Mouse (Mus musculus) kidney, embryonic 14.5 days (tissue): ENCODE results near the gene Specc1. TPM values are rescaled to one million over a fixed set of nuclear protein-coding genes. Genes with fewer than 3 reads are reported as not detected.

Source experiments
- ATAC-seq: fragments of 200-750 bp; cut with Nextera tagmentation; 2 replicates; pipeline ENCODE4 v1.8.0; 2017; ENCODE audit warnings: moderate number of reproducible peaks, mild to moderate bottlenecking, moderate TSS enrichment, moderate library complexity; ENCODE audit not compliant: low FRiP score, low TSS enrichment
- H3K27ac ChIP-seq: fragments of 300-500 bp; sonication (generic); 2 replicates; pipeline ENCODE4 v1.5.1; 2014; ENCODE audit warnings: low read depth, mild to moderate bottlenecking, low read length, moderate library complexity, mixed read lengths
- H3K27me3 ChIP-seq: fragments of 300-500 bp; sonication (generic); 2 replicates; pipeline ENCODE4 v1.6.1; 2014; ENCODE audit warnings: mild to moderate bottlenecking, low read length; ENCODE audit not compliant: control insufficient read depth, insufficient read depth
- H3K36me3 ChIP-seq: fragments of 300-500 bp; sonication (generic); 2 replicates; pipeline ENCODE4 v1.6.1; 2014; ENCODE audit warnings: low read length, mixed read lengths; ENCODE audit not compliant: control insufficient read depth, insufficient read depth
- H3K4me1 ChIP-seq: fragments of 300-500 bp; sonication (generic); 2 replicates; pipeline ENCODE4 v1.6.1; 2014; ENCODE audit warnings: low read length, mixed read lengths; ENCODE audit not compliant: control insufficient read depth, insufficient read depth
- H3K4me2 ChIP-seq: fragments of 300-500 bp; sonication (generic); replicated peaks from 2 replicates; pipeline ENCODE4 v1.6.1; 2014; ENCODE audit warnings: low read depth, mild to moderate bottlenecking, low read length
- H3K4me3 ChIP-seq: fragments of 300-500 bp; sonication (generic); 2 replicates; pipeline ENCODE4 v1.5.1; 2014; ENCODE audit warnings: mild to moderate bottlenecking, low read length
- H3K9ac ChIP-seq: fragments of 300-500 bp; sonication (generic); 2 replicates; pipeline ENCODE4 v1.6.1; 2014; ENCODE audit warnings: low read depth, mild to moderate bottlenecking, low read length, moderate library complexity
- H3K9me3 ChIP-seq: fragments of 300-500 bp; sonication (generic); 2 replicates; pipeline ENCODE4 v1.6.1; 2016; ENCODE audit warnings: low read length; ENCODE audit not compliant: control insufficient read depth
- WGBS: fragments of 180-500 bp; shearing (Covaris S2); extraction: QIAGEN DNeasy Blood & Tissue Kit; methylation state at CpG from one replicate; pipeline ENCODE4 v1.1.7; 2014; 5-methylcytosine and 5-hydroxymethylcytosine counted together
- polyA plus RNA-seq: library from polyadenylated mRNA; unstranded; fragments of >200 nt; fragmentation: Nextera tagmentation; extraction: Ambion mirVana; gene quantifications from 2 replicates; pipeline ENCODE4 v1.2.1, GENCODE M21; 2014

Gene Specc1
- polyA plus RNA-seq, 1 experiment from 2014 or later, result 13.6 TPM

DNA sequence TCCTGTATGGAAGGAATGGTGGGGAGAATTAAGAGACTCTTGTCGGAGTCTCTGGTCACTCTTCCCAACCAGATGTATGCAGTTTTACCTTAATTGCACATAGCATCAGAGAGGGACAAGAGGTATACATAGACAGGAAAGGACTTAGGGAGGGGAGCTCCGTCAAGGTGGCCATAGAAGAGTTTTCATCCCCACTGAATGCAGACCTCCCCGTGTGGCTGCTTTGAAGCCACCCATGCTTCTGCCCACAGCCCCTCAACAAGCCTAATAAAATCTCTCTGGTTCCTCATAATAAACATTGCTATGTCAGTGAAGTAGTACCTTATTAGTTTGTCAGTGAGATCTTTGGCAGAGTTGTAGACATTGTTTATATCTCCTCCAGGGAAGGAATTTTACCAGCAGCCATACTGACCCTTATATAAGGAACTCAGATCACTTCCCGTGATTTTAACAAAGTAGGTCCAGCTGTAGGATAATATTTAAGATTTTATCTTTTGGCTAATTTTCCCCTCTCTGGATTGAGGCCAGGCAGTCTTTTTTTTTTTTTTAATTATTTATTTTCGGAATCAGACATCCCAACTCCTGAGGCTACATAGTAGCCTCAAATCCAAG is 244.4 kb downstream of the Specc1 start:
- no peak overlapping the region for H3K4me2 ChIP-seq
- H3K4me3 ChIP-seq, result no peak overlapping the region
- 64% methylated on average over 5 of the region's 5 CpGs for WGBS
- no peak overlapping the region for H3K27ac ChIP-seq
- H3K36me3 ChIP-seq, result no peaks in the 10 kb centered on the region
- ATAC-seq, result no peak
- H3K9ac ChIP-seq, result no peak overlapping the region
- H3K27me3 ChIP-seq, result no peaks in the 10 kb centered on the region
- no peaks in the 10 kb centered on the region for H3K4me1 ChIP-seq
- no peaks in the 10 kb centered on the region for H3K9me3 ChIP-seq

DNA sequence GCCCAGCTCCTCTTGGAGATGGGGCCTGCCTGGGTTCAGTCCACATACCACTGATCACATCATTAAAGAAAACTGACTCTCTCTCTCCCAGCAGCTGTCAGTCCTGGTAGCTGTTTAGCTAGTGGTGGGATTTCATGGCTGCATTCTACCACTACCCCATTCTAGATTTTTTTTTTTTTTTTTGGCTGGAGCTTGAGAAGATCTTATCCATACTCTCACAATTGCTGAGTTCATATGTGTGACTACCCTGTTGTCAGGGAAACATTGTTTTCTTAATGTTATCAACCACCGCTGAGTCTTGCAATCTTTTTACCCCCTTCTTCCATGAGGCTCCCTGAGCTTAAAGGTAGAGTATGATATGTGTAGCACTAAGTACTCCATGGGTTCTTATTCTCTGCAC is 246.1 kb downstream of the Specc1 start:
- 90% methylated on average over 1 of the region's 1 CpGs for WGBS
- no peak overlapping the region for H3K4me3 ChIP-seq

DNA sequence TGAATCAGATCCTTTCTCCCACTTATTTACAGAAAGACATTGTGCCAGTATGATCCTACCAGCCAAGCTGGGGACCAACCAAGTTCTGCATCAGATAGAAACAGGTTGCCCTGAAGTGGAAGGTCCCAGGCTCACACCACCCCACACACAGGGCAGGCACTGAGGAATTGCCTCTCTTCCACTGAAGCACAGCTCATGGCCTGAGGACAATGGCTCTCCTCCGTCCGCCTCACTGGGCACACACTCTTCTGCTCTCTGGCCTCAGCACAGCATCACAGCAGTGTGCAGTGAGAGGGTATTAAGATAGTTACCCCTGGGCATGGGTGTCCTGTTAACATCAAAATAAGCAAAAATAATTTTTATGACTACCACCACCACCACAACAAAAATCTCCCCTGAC is 252.5 kb downstream of the Specc1 start:
- Histone ChIP-seq H3K9ac (no peak overlapping the region), H3K27ac (no peak overlapping the region), H3K27me3 (no peaks in the 10 kb centered on the region), H3K4me1 (no peaks in the 10 kb centered on the region), H3K4me3 (no peak overlapping the region), H3K4me2 (no peak overlapping the region), H3K9me3 (no peaks in the 10 kb centered on the region), H3K36me3 (no peaks in the 10 kb centered on the region)
- WGBS, result 69% methylated on average over 2 of the region's 2 CpGs
- ATAC-seq, result no peak

More for the DNA sequence above, 246.1 kb downstream of the Specc1 start:
- ATAC-seq, result no peak
- H3K4me2 ChIP-seq, result no peak overlapping the region
- no peaks in the 10 kb centered on the region for H3K27me3 ChIP-seq
- no peaks in the 10 kb centered on the region for H3K9me3 ChIP-seq
- H3K4me1 ChIP-seq, result no peaks in the 10 kb centered on the region
- no peak overlapping the region for H3K27ac ChIP-seq
- no peak overlapping the region for H3K9ac ChIP-seq
- H3K36me3 ChIP-seq, result no peaks in the 10 kb centered on the region

DNA sequence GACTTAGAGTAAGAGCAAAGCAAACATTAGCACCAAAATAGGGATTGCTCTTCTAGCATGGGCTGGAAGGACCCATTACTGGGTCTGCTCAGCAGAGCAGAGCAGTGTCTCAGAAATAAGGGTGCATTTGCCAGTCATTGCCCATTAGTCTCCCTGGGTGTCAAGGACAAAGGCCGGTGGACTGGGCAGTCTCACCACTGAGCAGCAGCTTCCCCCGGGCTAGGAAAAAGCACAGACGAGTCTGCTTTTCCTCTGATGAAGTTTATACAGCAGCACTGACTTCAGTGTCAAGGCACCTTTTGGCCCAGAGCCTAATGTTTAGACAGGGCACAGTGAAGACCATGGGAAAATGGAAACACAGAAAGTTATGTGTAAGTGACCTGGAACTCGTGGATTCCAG is 253.3 kb downstream of the Specc1 start:
- H3K27me3 ChIP-seq, result no peaks in the 10 kb centered on the region
- no peak overlapping the region for H3K4me2 ChIP-seq
- H3K27ac ChIP-seq, result no peak overlapping the region
- WGBS, result 52% methylated on average over 4 of the region's 4 CpGs
- ATAC-seq, result no peak
- H3K4me3 ChIP-seq, result no peak overlapping the region
- H3K9me3 ChIP-seq, result no peaks in the 10 kb centered on the region
- no peaks in the 10 kb centered on the region for H3K4me1 ChIP-seq
- no peak overlapping the region for H3K9ac ChIP-seq
- no peaks in the 10 kb centered on the region for H3K36me3 ChIP-seq

DNA sequence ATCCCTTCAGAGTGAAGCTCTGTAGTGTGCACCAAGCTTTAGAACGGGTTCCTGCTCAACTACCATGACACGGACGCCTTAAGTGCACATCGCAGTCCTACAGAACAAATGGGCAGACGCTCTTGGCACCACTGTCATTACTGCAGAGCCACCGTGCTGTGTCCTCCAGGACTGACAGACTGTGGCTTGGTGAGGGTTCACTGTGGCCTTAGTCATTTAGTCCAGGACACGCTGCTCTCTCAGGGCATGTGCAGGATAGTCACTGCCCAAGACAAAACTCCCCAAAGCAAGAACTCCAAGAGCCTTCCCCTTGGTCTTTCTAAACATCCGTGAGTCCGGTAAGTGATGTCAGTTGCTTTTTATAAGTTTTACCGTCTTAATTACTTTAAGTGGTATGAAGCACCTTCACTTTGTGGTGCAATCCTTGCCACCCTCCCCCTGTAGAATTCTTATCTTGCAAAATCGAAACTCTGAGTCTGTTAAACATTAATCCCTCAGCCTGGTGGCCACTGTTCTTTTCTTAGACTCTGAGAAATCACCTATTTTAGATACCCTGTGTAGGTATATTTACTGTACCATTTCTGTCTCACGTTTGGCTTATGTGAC is 256.9 kb downstream of the Specc1 start:
- Histone ChIP-seq H3K4me1 (no peaks in the 10 kb centered on the region), H3K9ac (no peak overlapping the region), H3K36me3 (no peaks in the 10 kb centered on the region), H3K4me2 (no peak overlapping the region), H3K27ac (no peak overlapping the region), H3K9me3 (no peaks in the 10 kb centered on the region), H3K4me3 (no peak overlapping the region), H3K27me3 (no peaks in the 10 kb centered on the region)
- no peak for ATAC-seq
- WGBS, result 76% methylated on average over 12 of the region's 12 CpGs

DNA sequence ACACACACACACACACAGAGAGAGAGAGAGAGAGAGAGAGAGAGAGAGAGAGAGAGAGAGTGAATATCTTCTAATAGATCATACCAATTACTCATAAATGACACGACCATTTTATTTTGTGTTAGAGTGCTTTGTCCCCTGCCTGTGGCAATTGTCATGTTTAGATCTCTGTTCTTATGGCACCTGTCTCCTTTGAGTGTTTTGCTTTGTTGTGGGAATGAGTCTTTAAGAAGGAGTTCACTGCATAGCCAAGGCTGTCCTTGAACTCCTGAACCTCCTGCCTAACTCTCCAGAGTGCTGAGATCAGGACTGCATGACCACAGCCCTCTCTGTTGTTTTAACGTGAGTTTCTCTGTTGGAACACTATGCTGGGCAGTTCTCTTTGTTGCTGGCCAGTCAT is 258.5 kb downstream of the Specc1 start:
- WGBS, result 58% methylated on average over 2 of the region's 2 CpGs
- no peak for ATAC-seq

DNA sequence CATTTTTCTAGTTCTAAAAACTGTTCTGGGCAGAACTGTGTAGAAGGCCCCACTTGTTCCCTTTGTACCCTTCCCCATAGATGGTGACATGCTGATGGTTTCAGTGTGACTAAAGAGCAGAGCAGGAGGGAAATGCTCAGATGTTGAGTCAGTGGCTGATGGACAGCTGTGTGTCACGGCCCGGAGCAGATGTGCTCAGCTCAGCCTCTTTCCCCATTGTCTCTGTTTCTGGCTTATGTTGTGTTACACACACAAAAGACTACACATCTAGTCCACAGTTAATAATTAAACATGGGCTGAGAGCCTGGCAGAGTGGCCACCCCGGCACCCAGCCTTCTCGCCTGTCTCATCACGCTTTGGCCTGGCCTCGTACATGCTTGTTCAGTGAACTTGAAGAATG is 261.2 kb downstream of the Specc1 start:
- Histone ChIP-seq H3K4me3 (no peak overlapping the region), H3K27ac (no peak overlapping the region), H3K9me3 (no peaks in the 10 kb centered on the region), H3K9ac (no peak overlapping the region), H3K36me3 (no peaks in the 10 kb centered on the region), H3K4me2 (no peak overlapping the region), H3K27me3 (no peaks in the 10 kb centered on the region), H3K4me1 (0 out of 2 replicates have a peak, but pooled peaks cover 6% of the 10 kb centered on the region)
- no peak for ATAC-seq
- 75% methylated on average over 6 of the region's 6 CpGs for WGBS

More for the DNA sequence above, 258.5 kb downstream of the Specc1 start:
- Histone ChIP-seq H3K9ac (no peak overlapping the region), H3K4me2 (no peak overlapping the region), H3K27ac (no peak overlapping the region), H3K4me1 (no peaks in the 10 kb centered on the region), H3K27me3 (no peaks in the 10 kb centered on the region), H3K4me3 (no peak overlapping the region), H3K9me3 (no peaks in the 10 kb centered on the region), H3K36me3 (no peaks in the 10 kb centered on the region)

DNA sequence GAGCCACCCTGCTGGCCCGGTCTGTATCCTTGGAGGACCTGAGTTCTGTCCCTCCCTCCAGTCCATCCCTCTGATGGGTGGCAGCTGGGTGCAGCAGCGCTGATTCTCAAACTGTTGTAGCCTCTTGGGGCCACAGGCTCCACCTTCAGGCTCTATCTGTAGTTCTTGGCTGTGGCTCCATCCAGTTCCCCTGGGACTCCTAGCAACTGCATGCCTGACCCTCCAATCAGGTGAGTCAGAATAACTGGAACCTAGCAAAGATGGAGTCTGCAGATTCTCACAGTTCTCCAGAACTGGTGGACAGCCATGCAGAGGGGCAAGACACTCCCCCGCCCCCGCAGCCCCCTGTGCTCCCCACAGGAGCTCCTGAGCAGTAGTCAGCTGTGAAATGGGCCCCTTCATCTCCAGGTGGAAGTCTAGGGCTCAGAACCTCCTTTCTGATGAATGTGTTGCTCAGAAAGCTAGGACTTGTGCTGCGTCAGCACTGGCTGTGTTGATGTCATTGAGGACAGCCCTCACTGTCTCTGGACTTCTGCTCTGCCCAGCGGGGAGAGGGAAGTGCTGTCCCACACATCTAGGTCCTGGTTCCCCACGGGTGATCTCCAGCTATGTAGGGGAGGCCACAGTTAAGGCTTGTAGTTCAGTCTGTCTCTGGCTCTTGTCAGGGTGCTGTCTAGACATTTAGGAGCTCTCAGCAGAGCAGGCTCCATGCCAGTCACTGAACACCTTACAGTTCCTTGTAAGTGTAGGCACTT is 264.4 kb downstream of the Specc1 start:
- Histone ChIP-seq H3K4me2 (no peak overlapping the region), H3K27ac (no peak overlapping the region), H3K9me3 (no peaks in the 10 kb centered on the region), H3K4me3 (no peak overlapping the region), H3K27me3 (no peaks in the 10 kb centered on the region), H3K36me3 (no peaks in the 10 kb centered on the region), H3K4me1 (0 out of 2 replicates have a peak, but pooled peaks cover 6% of the 10 kb centered on the region), H3K9ac (no peak overlapping the region)
- no peak for ATAC-seq
- 71% methylated on average over 7 of the region's 7 CpGs for WGBS

DNA sequence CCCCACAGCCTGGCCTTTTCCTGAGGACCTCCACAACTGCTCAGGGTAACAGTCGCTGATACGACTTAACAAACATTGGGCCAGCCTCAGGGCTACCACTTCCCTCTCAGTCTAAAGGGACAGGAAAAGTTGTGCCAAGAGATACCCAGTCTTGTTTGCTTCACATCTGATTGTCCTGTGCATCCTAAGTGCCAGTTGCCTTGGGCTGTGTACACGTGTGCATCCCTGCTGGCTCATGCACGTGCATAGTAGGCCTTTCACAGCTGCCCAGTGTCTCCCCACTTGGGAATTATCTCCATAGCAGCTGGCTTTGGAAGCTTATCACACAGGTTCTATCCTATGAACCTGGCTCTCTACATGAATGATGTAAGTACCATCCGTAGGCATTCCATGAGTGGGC is 266.9 kb downstream of the Specc1 start:
- Histone ChIP-seq H3K4me2 (no peak overlapping the region), H3K9me3 (no peaks in the 10 kb centered on the region), H3K4me3 (no peak overlapping the region), H3K27me3 (no peaks in the 10 kb centered on the region), H3K36me3 (no peaks in the 10 kb centered on the region), H3K4me1 (0 out of 2 replicates have a peak, but pooled peaks cover 6% of the 10 kb centered on the region), H3K9ac (no peak overlapping the region), H3K27ac (no peak overlapping the region)
- ATAC-seq, result no peak
- 91% methylated on average over 5 of the region's 5 CpGs for WGBS
